Mouse (Mus musculus) MEL (cell line): ENCODE results near the gene Mau2.

Experiments used
- CTCF ChIP-seq, 3 experiments: IDR thresholded peaks in 2 of 3; conservative IDR thresholded peaks in 1 of 3; 2 replicates each; pipeline ENCODE4 v1.5.1; 2011 to 2012; ENCODE audit warnings: low read length in 3 of 3, low read depth in 2 of 3, mild to moderate bottlenecking in 2 of 3, improper control_type of control experiment in 1 of 3, inconsistent platforms in 1 of 3, mixed read lengths in 1 of 3, moderate library complexity in 1 of 3; ENCODE audit not compliant: control insufficient read depth in 1 of 3, insufficient read depth in 1 of 3, poor library complexity in 1 of 3, severe bottlenecking in 1 of 3
- E2F4 ChIP-seq: IDR thresholded peaks from 2 replicates; pipeline ENCODE4 v1.6.1; 2011; ENCODE audit warnings: low read depth, low read length, improper control_type of control experiment, borderline replicate concordance
- JUND ChIP-seq: IDR thresholded peaks from 2 replicates; pipeline ENCODE4 v1.6.1; 2011; ENCODE audit warnings: low read depth, mild to moderate bottlenecking, improper control_type of control experiment, low read length
- MAFK ChIP-seq: IDR thresholded peaks from 2 replicates; pipeline ENCODE4 v1.6.1; 2011; ENCODE audit warnings: low read depth, mild to moderate bottlenecking, low read length, improper control_type of control experiment, borderline replicate concordance
- MEF2A ChIP-seq: IDR thresholded peaks from 2 replicates; pipeline ENCODE4 v1.6.1; 2014; ENCODE audit warnings: low read depth, mild to moderate bottlenecking, inconsistent platforms, low read length, improper control_type of control experiment; ENCODE audit not compliant: poor library complexity, insufficient replicate concordance, severe bottlenecking; ENCODE audit errors: extremely low read depth
- RAD21 ChIP-seq: IDR thresholded peaks from 2 replicates; pipeline ENCODE4 v1.6.1; 2011; ENCODE audit warnings: mild to moderate bottlenecking, low read depth, low read length, improper control_type of control experiment
- USF1 ChIP-seq: IDR thresholded peaks from 2 replicates; pipeline ENCODE4 v1.6.1; 2014; ENCODE audit warnings: low read depth, mild to moderate bottlenecking, inconsistent platforms, low read length, improper control_type of control experiment, moderate library complexity

DNA sequence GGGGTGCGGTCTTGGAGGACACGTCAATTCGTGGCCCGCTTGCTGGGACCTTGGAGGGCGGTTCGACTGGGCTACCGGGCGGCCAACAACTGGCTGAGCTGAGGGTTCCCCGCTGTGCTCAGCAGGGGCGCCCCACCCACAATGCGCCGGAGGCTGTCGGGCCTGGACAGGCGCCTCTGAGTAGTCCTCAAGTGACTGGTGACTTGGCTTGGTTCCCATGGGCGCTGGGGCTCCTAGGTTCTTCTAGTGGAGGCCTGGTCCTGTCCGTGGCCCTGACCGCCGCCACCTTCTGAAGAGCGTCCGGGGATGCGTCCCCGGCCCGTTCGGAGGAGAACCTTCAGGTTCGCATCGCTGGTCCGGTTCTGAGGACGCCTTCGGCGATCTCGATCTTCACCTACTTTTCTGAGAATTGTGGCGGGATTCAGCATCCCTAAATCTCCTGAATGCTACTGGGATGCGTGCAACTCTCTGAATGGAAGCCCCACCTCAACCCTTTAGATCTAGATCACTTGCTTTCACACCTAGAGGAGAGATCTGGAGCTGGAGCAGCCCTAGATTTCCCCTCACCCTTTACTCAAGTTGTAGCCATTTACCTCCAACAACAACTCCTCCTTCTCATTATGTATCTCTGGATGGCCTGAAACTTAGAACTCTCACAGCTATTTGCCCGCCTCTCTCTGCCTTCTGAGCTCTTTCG, 45.8 kb downstream of the Mau2 start:
- TF ChIP-seq CTCF (IDR thresholded peaks at IDR 0.05 in 2 of 3, conservative IDR thresholded peaks at IDR 0.05 in 1 of 3; ENCODE audit: control insufficient read depth in 1 of 3, insufficient read depth in 1 of 3, low read depth in 2 of 3, low read length in 3 of 3, poor library complexity in 1 of 3, severe bottlenecking in 1 of 3) (no peak), USF1 (no peak), JUND (no peak), RAD21 (no peak), MEF2A (no peak), MAFK (no peak), E2F4 (peak; percentile 64; the same call in 1 of the 2 replicates)
